Mouse (Mus musculus): ENCODE results near the gene Cald1. TPM values are rescaled to one million over a fixed set of nuclear protein-coding genes. Genes with fewer than 3 reads are reported as not detected.

Gene Cald1
- total RNA-seq, 4 experiments from 2014 or later = 38.7 to 48.1 (median 43.9) TPM

DNA sequence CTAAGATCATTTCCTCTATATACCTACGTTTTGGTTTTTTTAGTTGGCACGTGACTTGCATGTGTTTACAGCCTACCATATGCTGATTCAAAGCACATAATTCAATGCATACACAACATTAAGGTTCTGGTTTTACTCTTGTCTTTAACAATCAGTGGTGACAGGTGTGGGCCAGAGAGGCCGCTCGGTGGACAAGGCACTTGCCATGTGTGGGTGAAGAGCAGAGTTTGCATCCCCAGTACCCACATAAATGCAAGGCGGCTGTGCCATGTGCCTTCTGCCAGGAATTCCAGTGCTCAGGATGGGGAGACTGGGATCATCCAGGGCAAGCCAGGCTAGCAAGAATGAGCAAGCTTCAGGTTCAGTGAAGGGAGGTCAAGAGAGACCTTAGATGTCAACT lies 14.8 kb downstream of the Cald1 start:
- DNase-seq (ENCODE audit: low spot score) = no peak

DNA sequence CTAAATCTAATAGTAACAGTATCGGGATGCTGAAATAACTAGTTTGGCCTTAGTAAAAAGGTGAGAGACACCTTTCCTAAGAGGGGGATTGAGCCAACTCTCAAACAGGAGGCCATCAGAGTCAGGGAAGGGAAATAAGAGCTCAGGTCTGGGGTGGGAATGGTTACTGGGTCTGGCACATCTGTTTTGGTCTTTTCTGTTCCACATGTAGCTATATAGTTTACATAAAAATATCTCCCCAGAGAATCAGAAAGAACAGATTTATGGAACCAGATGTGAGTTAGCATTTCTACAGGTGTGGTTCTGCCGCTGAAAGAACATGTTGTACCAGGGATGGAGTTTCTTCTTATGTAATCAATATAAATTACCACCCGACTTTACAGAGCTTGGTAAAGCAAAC lies 17.1 kb downstream of the Cald1 start:
- DNase-seq (ENCODE audit: low spot score) = no peak

DNA sequence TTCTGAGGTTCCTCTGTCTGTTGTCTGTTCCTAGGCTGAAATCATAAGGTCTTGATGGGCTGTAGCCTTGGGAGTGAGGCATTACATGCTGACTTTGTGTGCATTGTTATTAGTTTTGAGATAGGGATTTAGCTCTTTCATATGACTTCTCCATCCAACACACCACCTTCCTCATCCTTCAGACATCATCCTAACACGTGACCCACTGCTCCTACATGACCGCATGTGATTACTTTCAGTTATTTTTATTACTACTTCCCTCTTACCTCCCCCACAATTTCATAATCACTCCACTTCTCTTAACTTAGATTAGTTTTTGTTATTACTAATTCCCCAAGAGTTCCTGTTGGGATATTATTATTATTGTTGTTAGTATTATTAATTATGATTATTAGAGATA lies 21.2 kb downstream of the Cald1 start:
- DNase-seq (ENCODE audit: low spot score) = no peak

DNA sequence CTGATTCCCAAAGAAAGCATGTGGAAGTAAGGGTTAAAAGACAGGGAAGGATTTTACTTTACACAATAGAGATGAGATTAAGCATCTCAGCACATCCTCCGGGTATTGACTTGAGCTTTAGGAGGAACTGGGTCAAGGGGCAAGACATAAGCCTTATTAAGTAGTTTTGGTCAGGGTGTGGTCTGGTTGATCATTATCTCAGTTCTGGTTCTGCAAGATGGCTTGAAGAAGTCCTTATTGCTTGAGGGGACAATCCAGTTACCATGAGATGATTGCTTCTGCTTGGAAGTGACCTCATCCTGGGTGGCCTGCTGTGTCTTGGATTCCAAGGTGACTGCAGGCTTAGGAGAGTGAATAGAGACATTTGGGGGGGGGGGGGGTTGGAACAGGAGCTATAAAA lies 21.9 kb downstream of the Cald1 start:
- no peak for DNase-seq (ENCODE audit: low spot score)

DNA sequence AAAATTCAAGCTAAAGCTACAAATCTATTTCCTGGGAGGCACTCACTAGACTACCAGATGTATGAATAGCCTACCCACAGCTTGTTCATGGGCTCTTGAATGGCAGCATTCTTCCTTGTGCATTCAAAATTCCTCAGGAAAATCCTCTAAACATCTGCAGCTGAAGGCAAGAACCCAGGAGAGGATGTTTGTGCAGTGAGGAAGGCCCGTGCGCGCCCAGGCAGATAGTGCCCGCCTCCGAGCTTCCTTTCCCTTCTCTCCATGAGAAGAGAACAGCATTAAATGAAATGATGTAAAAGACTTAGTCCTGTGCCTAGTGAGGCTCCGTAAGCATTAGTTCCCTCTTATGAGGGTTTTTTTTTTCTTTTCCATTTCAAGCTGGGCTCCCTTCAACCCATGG lies 24.6 kb downstream of the Cald1 start:
- DNase-seq (ENCODE audit: low spot score) = no peak

DNA sequence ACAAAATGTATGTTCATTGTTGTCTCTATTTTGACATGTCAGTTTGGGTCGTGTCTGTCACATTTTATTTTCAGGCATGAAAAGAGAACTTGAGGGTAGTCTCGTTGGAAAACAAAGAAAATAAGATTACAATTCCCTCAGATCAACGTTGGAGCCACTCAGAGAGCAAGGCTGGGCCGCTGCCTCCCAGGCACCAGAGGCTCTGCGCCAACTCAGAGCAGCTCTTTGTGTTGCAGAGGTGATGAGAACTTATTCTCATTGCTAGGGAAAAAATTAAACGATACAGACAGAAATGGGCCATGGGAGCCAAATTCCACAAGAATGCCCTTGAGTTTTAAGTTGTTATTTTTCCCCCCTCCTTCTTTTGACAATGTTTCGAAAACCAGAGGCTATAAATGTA lies 25.0 kb downstream of the Cald1 start:
- no peak for DNase-seq (ENCODE audit: low spot score)

DNA sequence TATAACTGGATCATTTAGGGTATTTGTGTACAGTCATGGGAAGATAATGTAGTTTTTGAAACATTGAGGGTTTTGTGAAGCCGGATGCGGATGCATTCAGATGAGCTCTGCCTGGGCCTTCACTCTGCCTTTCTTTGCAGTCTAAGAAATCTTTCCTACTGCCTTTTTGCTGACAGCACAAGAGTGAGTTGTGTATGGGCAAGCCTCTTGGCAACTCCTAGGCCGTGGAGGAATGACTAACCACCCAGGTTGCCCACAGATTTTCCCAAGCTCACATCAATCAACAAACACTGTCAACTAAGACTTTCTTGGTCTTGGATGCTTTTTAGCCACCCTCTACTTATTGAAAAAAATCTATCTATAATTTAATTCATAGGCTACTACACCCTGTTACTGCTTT lies 26.2 kb downstream of the Cald1 start:
- DNase-seq (ENCODE audit: low spot score) = no peak

DNA sequence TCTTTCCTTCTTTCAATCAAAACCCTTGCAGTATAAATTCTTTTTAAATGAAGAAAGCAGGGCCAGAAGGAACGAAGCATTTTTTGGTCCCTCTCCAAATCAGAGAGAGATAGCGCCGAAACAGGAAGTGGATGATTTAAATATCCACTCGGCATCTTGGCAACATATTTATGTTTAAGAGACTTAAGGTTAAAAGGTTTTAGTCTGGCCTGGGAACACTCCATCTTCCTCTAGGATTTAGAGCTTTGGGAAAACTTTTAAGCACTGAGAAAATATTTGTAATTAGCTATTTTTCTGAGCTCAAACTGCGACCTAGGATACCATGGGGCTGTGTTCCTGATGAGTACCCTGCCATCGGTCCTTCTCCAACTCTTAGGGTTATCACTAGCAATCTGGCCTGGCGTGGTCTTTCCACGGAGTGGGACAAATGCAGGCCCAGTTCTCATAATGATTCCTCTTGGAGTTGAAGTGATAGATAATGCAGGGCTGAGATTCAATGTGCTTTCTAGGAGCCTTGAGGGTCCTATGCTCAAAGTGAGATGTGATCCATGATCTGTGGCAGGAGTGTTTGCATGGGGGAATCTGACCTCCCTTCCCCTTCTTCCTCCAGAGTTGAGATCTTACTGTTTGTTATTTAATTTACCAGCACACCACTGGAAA lies 28.4 kb downstream of the Cald1 start:
- DNase-seq (ENCODE audit: low spot score) = no peak

DNA sequence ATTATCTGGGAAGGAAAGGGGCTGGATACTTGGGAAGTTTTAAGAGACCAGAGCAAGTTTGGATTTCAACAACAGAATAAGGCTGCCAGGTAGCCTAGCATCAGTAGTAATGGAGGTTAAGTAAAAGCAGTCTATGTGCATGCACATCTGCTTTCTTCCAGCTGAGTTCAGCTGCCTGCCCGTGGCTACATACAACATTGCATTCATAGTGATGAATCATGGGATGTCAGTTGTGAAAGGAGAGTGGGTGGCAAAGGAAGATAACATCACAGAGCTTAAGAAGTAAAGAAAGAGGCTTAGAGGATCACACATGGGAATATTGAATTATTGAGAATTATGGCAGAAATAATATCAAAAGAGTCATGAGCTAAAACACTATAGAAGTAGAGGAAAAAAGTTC lies 29.8 kb downstream of the Cald1 start:
- DNase-seq (ENCODE audit: low spot score) = no peak

DNA sequence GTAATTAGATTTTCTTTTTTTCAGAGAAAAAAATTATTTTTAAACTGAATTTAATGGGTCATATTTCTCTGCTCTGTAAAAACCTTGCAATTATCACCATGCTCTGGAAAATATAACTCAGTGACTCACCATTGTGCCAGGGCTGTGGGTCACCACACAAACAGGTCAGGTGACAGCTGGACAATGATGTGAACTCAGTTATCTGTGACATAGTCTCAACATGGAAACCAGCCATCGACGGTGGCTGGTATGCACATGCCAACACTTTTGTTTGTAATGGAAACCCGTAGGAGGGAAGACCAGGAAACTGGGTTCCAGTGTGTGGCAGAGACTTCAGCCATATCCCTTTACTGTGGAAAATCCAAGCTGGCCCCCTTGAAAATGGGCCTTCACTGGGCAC lies 35.5 kb downstream of the Cald1 start:
- no peak for DNase-seq (ENCODE audit: low spot score)

DNA sequence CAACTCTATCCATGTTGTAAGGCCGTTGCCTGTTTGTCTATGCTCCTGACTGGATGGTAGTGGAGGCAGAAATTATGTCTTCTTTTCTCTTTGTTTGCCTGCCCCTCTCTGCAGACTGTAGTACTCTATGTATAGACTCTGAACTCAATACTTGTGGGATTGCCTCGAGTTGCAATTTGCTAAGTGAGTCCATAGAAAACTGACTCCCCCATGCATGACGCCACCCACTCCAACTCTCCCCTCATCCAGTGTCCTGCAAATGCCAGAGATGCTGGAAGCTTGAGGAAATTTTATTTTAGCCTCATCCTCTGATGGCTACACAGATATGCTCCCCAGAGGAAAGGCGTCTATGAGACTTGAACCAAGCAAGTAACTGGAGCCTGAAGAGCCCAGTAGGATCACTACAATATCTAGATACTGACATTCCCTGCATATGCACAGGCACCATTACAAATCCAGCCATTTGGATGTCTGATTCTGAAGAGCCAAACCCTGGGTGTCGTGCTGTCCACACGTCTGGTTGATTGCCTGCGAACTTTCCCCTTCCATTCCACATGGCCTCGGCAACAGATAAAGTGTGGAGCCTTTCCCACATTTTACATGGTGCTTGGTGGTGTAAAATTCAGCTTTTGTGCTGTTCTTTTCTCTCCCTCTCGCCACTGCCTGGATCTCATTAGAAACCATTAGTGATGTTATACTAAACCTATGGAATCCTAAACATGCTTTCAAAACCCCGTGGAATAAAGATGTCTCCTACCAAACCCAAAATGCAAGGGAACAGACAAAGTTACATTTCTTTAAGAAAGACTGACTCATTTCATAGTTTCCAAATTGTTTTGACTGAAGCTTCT lies 39.5 kb downstream of the Cald1 start:
- no peak for DNase-seq (ENCODE audit: low spot score)

DNA sequence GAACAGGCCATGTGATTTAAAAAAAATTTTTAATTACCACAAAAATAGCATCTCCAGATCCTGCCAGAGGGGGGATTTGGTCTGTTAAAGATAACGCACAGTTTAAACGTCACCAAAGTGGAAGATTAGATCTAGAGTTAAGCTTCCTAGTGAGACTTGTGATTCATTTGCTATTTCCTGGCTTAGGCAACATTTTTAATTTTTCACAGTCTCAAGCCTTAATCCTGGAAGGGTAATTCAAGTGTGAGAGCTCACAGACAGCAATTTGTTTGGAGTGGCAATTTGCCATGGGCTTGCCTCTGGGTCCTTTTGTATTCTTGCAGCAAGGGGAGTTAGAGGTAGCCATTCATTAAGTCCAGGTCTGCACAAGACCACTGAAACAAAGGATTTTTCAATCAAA lies 40.4 kb downstream of the Cald1 start:
- peak; percentile 32 for DNase-seq (ENCODE audit: low spot score)

DNA sequence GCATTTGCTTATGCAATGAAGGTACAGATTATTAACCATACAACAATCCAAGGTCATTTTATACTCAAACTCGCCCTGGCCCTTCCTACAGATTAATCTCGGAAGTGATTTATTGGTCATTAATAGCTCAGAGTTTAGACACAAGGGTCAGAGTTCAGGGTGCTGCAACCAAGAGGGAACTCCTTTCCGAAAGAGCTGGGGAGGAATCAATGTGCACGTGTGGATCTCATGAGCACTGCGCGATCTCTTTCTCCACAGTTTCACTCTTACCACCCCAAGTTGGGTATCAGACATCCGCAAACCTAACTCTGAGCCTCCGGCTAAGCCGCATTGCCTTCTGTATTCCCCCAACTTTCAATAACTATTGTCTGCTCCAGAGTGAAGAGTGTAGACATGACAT lies 41.9 kb downstream of the Cald1 start:
- DNase-seq (ENCODE audit: low spot score) = no peak

DNA sequence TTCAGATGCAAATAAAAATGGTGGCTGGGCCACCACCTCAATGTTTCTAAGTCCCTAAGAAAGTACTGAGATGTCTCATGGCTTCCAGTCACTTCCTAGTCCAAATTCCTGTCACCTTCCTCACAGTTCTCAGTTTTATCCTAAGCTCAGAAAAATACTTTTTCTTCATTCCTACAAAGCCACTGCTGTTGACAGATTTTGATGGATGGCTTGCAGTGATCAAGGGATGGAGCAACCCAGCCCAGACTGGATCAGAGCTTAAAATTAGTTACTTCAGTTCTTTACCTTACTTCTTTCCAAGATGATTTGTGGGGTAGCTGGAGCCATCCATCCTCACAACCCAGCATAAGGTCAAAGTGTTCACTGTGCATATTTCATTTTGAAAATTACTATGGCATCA lies 42.8 kb downstream of the Cald1 start:
- no peak for DNase-seq (ENCODE audit: low spot score)

DNA sequence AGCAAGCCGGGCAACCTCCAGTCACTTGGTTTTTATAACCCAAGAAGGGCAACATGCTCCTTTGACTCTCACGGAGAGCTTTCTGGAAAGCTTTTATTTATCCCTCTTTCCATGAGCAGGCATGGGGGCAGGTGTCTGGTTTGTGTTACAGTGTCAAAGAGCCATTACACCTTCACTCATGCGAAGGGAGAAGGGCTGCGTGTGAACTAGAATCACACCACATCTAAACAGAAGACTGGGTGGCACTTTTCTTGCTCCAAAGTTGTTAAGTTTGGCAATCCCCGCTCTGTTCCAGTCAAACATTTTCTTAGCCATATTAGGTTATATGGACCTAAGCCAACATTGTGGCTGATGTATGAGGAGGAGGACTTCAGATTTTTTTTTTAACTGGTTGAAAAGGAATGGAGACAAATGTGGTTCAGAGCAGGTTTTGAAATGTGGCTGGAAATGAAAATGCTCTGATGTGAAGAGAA lies 43.8 kb downstream of the Cald1 start:
- peak; percentile 35 for DNase-seq (ENCODE audit: low spot score)

DNA sequence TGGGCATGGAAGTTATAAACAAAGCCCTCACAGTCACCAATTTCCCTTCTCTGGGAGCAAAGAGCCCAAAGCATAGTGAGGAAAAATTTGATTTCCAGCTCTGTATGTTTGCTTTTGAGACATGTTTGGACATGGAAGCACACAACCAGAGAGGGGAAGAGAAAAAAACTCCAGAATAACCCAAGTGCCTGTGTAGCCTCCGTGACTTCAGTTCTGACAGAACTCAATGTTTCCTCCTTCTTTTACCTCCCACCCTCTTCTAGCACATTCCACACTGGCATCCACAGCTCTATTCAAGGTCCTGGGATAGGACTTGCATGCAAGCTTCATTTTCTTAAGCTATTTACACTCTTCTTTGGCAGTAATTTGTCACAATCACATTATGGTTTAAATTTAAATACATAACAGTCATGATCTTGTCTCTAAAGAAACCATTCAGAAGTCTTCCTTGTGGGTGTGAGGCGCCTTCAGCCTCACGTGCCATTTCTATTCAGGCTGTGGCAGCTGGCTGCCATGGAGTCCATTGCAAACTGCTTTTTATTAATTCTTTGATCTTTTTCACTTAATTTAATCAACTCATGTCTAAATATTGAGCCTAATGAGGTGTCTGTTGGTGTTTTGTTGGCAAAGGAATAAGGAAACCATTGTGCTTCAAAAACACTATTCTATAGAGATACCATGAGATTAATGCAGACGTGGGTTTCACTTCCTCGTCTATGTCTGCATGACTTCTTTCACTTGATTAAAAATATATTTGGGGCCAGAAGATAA lies 49.9 kb downstream of the Cald1 start:
- DNase-seq (ENCODE audit: low spot score) = no peak

DNA sequence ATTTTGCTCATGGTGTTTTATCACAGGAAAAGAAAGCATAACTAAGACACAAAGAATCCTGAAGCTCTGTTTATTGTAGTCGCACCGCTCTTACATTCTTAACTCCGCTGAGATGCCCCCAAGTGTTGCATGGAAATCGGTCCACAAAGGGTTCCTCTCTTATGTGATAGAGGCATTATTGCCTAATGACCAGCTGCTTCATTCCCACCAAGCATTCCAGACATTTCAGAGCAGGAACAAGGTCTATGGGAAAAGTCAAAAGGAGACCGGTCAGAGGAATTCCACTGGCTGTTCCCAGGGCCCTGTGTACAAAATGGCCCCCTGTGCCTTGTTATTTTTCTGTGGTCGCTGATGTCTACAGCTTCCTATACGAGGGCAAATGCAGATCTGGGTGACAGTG lies 53.0 kb downstream of the Cald1 start:
- no peak for DNase-seq (ENCODE audit: low spot score)

DNA sequence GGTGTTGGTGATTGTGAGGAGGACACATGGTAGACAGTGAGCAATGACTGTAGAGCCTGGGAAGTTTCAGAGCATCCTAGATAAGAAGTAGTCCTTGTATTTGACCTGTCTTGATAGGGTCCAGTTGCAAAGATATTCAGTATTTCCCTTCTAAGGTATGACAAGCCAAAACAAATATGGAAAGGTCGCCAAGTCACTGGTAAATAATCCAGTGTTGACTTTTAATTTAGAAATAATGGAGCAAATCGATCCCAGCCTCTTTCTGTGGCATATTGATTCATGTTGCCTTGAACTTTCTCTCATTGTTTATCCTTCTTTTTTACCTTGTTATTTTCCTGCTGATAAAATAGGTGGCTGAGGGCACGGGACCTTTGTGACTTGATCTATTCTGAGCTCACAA lies 57.4 kb downstream of the Cald1 start:
- no peak for DNase-seq (ENCODE audit: low spot score)

DNA sequence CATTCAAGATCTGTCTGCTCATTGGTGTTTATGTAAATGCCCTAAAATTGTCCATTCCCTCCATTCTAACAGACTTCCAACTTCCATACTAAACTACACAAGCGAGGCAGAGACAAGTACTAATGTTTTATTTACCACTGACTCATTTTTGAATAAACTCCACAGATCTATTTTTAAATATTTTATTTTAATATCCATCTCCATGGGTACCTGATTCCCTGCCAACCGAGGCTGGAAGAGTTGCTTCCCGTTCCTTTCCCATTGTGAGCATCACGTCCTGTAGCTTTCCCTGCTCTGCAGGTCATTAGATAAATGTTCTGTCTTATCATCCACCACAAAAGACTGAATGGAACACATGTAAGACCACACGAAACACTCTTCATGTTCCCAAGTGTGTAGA lies 60.5 kb downstream of the Cald1 start:
- DNase-seq (ENCODE audit: low spot score) = no peak

DNA sequence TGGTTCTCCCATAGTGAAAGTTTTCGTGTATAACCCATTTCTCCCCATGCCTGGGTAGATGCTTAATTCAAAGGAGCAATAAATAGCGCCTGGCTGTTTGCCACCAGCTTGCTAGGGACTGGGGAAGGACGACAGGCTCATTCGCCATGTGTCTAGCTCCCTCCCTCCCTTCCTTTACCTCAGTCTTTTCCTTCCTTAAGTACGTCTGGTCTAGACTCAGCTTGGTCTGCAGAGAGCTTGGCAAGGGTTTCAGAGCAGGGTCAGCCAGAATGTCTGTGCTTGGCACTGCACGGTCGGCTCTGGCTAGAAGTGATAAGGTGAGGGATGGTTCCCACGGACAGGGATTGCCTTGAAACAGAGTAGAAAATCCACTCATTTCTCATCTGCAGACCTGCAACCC lies 62.4 kb downstream of the Cald1 start:
- peak; percentile 45 for DNase-seq (ENCODE audit: low spot score)

DNA sequence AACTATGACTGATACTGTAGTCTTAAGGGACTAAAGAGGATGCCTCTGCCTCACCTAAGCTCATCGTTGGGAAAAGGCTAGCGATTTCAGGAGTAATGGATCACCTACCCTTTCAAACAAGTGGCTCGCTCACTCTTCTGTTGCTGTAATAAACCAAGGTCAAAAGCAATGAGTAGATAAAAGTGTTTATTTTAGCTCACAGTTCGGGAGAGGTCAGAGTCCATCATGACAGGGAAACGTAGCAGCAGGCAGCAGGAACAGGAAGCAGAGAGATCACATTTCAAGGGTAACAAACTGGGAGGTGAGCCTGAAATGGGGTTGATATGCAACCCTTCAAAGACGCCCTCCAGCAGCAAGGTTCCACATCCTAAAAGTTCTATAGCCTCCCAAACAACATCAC lies 64.3 kb downstream of the Cald1 start:
- DNase-seq (ENCODE audit: low spot score) = no peak

DNA sequence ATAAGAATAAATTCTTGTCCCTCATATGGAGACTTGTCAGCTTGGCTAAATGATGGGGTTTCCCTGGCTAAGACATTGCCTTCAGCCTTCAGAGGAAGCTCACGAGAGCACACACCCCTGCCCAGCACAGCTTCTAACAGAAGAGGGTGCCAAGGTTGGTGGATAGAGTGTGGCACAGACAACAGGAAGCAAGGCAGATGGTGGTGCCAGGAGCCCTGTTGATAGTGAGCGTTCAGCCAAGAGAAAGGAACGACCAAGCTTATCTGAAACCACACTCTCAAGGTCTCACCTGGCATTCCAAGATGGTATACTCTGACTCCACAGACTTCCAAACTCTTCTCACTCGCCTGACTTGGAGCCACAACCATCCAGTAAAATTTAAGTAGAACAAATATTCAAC lies 66.0 kb downstream of the Cald1 start:
- no peak for DNase-seq (ENCODE audit: low spot score)

DNA sequence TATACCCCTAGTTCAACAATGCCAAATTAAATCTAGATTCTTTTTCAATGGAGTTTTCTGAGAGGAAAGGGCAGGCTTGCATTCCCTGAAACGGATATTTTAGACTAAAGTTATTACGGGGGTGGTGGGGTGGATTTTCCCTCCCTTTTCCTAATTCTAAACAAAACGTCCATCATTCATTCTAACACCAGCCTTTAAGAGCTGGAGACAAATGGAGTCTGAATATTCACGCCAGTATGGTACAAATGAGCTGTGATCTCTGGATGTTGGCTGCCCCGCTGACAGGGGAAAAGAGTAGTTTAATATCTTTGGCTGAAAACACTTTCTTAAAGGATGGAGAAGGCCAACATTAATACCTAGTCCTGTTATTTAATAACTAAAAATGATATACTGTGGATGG lies 66.4 kb downstream of the Cald1 start:
- no peak for DNase-seq (ENCODE audit: low spot score)

Data from heart, adult 8-10 months (tissue).